Mouse (Mus musculus) adrenal gland, adult 2 months (tissue): ENCODE results near the gene Ikzf4. TPM values are rescaled to one million over a fixed set of nuclear protein-coding genes. Genes with fewer than 3 reads are reported as not detected.

Experiments
- DNase-seq: peaks from one replicate; pipeline ENCODE4 v3.0.0; 2021
- microRNA-seq, 2 experiments: library from miRNA; unstranded; fragments of <30 nt; microRNA quantifications; one replicate each; pipeline ENCODE4 v1.2.0; 2021
- polyA plus RNA-seq: library from polyadenylated mRNA; depleted of rRNA; stranded (reverse); fragments of >200 nt; gene quantifications from 2 replicates; pipeline ENCODE4 v1.2.3, GENCODE M21; 2012; rRNA removed
- total RNA-seq, 2 experiments: library from RNA; stranded (reverse); gene quantifications; 2 replicates each; pipeline ENCODE4 v1.2.3; 2021

Gene Ikzf4
- total and polyA plus RNA-seq, 3 experiments = 1.9 to 3.5 (median 2.6) TPM

DNA sequence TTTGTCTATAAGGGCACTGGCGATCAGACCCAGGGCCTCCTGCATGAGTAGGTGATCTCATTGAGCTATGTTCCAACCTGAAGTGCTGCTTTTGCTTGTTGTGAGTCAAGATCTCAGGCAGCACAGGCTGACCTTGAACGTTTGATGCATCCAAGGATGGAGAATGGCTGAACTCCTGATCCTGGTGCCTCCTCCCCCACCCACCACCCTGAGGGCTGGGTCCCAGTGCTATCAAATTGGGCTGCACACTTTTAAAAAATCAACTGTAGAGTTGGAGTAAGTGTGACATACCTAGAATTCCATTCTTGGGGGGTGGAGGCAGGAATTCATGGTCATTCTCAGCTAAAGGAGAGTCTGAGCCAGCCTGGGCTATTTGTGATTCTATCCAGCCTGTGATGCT lies 39.3 kb downstream of the Ikzf4 start:
- no peak for DNase-seq

DNA sequence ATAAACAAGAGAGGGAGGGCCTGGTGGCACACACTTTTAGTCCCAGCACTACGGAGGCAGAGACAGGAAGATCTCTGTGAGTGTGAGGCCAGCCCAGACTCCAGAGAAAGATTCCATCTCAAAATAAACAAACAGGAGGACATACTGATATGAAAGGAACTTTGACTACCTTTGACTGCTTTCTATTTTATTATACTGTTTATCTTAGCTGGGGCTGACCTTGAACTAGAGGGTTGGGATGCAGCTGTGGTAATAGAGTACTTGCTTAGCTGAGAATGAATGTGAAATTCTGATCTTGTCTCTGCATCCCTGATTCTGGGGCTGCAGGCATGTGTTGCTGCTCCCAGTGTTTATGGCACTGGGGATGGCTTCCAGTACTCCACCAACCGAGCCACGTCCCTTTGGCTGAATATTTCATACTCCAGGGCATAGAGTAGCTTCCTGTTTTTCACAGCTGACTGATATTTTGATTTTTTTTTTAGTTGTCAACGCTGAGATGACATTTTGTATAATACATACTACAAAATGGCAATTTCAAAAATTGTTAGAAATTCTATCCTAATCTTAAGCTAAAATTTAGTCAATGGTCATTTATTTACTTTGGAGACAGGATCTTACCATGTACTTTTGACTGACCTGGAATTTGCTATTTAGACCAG lies 43.2 kb downstream of the Ikzf4 start:
- DNase-seq = no peak

- no peak for DNase-seq
Observed at GRCm38 (mm10) chr10:128601499-128601898, 44.3 kb downstream of the Ikzf4 start.

DNA sequence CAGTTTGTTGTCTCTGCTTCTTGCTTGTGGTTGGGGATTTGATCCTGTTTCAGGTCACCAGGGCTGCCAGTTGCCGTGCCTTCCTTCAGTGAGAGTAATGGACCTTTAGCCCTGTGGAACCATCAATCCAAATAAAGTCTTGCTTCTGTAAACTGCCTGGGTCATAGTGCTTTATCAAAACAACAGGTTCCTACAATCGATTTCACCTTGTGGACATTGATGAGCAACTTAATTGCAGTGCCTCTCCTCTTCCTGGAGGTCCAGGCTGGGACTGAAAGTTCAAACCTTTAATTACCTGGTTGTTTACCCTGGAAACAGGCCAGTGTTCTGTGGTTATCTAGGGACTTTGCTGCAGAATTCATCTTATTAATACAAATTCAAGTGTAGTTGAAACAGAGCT lies 47.3 kb downstream of the Ikzf4 start:
- no peak for DNase-seq

DNA sequence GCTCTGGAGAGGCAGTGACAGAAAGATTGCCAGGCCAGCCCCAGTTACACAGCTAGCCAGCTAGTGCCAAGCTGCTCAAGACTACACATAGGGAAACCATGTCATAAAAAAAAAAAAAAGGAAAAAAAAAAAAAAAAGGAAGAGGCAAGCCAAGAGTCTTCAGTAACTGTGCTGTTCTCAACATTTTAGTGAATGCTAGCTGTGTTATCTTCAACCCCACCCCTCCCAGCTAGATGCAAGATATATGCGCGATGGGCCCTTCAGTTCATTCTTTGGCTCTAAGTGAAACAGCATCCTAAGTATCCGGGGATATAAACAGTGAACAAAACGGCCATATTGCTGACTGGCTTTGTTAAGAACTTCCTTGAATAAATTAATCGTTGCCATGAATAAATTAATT lies 53.0 kb downstream of the Ikzf4 start:
- DNase-seq = no peak

- no peak for DNase-seq
Observed at GRCm38 (mm10) chr10:128591436-128591835, 54.4 kb downstream of the Ikzf4 start.

GRCm38 (mm10) chr10:128590193-128590690 lies 55.5 kb downstream of the Ikzf4 start:
- peak; percentile 80 for DNase-seq

DNA sequence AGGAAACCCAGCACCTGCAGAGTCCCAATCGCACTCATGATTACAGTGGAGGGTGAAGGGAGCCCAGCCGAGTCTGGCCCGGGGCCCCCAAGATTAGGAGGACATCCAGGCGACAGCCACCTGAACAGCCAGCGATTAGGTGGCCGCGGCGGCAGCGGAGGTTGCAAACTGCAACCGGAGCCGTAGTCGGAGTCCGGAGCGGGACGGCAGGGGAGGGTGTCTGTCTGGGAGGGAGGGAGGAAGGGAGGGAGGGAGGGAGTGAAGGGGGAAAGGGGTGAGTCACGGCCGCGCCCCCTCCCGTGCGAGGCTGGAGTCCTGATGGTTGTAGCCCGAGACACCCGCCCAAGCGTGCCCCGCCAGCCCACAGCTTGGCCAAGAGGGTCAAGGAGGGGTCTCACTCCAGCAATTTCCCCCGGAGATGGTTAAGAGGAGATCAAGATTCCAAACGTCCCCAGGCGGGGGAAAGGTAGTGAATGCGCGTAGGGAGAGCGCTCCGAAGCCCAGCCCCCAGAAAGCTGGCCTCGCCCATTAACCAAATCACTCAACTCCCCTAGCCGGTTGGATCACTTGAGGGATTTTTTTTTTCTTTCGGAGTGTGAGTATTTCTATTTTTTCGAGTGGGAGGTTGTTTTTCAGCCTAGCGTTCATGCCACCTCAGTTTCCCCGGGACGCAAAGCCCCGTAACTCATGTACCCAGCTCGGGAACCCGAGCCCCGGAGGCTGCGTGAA lies 56.2 kb downstream of the Ikzf4 start, which contains the start of gene Erbb3:
Gene Erbb3, minus strand, starts transcription at position 189 of the 729 bp plus-strand sequence.
- peak; percentile 86 for DNase-seq

DNA sequence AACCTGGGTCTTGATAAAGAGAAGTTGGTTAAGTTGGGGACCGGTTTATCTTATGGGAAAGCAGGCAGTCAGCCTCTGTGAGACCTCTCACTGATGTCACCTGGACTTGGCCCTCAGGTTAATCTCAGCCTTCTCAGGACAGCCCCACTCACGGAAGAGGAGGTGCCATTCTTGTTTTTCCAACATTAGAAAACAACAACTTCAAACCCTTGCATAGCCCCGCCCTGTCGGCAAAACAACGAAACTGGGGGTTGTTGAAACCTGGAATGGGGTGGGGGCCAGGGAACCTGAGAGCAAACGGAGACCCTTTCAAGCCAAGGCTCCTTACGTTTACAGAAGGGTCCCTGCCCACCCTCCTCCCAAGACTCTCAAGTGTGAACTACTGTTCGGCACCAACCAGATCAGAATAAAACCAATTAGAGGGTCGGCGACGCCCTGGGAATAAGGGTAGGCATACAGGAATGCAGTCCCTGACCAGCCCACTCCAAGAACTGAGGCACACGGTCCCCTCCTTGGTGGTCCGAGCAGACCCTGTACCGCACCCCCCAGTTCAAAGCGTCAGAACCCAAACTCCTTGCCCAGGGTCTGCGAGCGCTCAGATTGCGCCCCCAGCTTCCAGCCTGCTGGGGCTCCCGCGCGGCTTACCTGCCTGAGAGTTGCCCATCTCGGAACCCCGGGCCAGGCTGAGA lies 56.9 kb downstream of the Ikzf4 start:
- no peak for DNase-seq

GRCm38 (mm10) chr10:128588136-128588535 lies 57.7 kb downstream of the Ikzf4 start:
- no peak for DNase-seq

GRCm38 (mm10) chr10:128587697-128588096 lies 58.1 kb downstream of the Ikzf4 start:
- no peak for DNase-seq

DNA sequence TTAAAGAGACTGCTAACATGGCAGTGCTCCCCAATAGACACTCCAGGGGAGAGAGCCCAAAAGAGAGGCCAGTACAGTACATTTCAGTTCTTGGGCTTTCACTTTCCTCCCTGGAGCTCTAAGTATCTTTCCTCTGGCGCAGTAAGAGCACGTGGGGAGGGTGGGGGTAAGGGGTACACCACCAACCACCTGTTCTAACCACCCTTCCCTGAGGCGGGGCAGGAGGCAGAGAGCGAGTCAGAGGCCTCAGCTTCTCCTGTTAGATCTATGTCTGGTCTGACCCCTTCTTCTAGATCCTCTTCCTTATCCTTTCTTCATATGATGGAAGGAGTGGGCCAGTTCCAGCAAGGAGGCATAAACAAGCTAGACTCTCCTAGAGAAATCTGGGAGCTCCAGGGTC lies 58.7 kb downstream of the Ikzf4 start:
- DNase-seq = no peak

GRCm38 (mm10) chr10:128586546-128586945 lies 59.2 kb downstream of the Ikzf4 start:
- no peak for DNase-seq

DNA sequence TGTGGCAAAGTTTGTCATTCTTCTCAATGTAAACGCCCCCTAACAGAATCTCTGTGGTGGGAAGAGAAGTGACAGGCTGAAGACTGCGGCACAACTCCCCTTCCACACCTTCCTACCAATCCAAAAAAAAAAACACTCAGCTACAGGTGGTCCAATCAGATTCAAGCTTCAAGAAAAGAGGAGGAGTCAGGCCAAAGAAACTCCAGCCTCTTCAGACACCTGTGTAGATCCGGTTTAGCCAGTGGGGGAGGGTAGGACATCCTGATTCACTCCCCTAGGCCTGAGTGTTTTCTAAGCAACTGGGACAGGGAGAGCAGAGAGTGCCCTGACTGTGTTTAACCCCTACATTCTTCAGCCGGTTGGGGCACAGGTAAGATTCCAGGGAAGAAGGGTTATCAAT lies 61.4 kb downstream of the Ikzf4 start:
- no peak for DNase-seq

DNA sequence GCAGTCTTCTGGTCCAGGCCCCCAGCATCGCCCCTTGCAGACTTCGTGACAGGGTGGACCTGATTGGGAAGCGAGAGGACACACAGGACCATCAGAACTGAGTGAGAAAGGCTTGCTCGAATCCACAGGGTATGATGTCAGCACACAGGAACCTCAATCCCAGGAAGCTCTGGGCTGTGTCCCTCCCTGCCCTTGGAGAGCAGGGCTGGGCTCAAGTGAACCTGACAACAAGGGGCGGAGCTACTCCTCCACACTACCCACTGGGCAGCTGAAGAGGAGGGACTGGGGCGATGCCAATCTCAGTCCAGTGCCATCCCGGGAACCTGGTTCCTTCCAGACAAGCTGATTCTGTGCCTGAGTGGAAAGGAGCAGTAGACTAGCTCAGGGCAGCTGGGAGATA lies 62.1 kb downstream of the Ikzf4 start:
- peak; percentile 83 for DNase-seq

Small RNA genes within 50 kb of the gene (microRNA-seq; reads per million reads assigned to microRNA genes)
- gene Mir6917 = 0 to 0.41 reads per million in 2 experiments

Other genes starting within 250 kb of the Ikzf4 start
- gene Slc39a5, start 244.8 kb downstream of the Ikzf4 start, total RNA-seq = not detected
- not detected in 2 replicates for gene Slc39a5, start 244.8 kb downstream of the Ikzf4 start, polyA plus RNA-seq
- 10 to 100 TPM; 79.3 to 93.8 TPM for gene Nabp2, start 234.5 kb downstream of the Ikzf4 start, total RNA-seq
- 21.3 and 22.2 TPM in 2 replicates for gene Nabp2, start 234.5 kb downstream of the Ikzf4 start, polyA plus RNA-seq
- gene Rnf41, start 234.3 kb downstream of the Ikzf4 start, total RNA-seq = 10 to 100 TPM; 39.1 to 41.7 TPM
- 24.4 and 28.4 TPM in 2 replicates for gene Rnf41, start 234.3 kb downstream of the Ikzf4 start, polyA plus RNA-seq
- 100 to 1,000 TPM; 120 to 128 TPM for gene Smarcc2, start 186.7 kb downstream of the Ikzf4 start, total RNA-seq
- gene Smarcc2, start 186.7 kb downstream of the Ikzf4 start, polyA plus RNA-seq = 129 and 130 TPM in 2 replicates
- 100 to 1,000 TPM; 786 to 985 TPM for gene Myl6, start 151.8 kb downstream of the Ikzf4 start, total RNA-seq
- gene Myl6, start 151.8 kb downstream of the Ikzf4 start, polyA plus RNA-seq = 324 and 445 TPM in 2 replicates
- gene Myl6b, start 147.3 kb downstream of the Ikzf4 start, total RNA-seq = 1 to 10 TPM; 6.2 to 8.3 TPM
- 5.1 and 5.7 TPM in 2 replicates for gene Myl6b, start 147.3 kb downstream of the Ikzf4 start, polyA plus RNA-seq
- gene Esyt1, start 120.1 kb downstream of the Ikzf4 start, total RNA-seq = 10 to 100 TPM; 26.1 to 32.6 TPM
- gene Esyt1, start 120.1 kb downstream of the Ikzf4 start, polyA plus RNA-seq = 52.8 and 59.6 TPM in 2 replicates
- 10 to 100 TPM; 11.7 to 12.3 TPM for gene Zc3h10, start 98.2 kb downstream of the Ikzf4 start, total RNA-seq
- gene Zc3h10, start 98.2 kb downstream of the Ikzf4 start, polyA plus RNA-seq = 16.0 and 16.3 TPM in 2 replicates
- 1,000 to 10,000 TPM; 3,028 to 3,144 TPM for gene Rpl41, start 96.7 kb downstream of the Ikzf4 start, total RNA-seq
- gene Rpl41, start 96.7 kb downstream of the Ikzf4 start, polyA plus RNA-seq = 1,154 and 1,178 TPM in 2 replicates
- gene Pa2g4, start 80.0 kb downstream of the Ikzf4 start, total RNA-seq = 10 to 100 TPM; 79.7 to 88.2 TPM
- gene Pa2g4, start 80.0 kb downstream of the Ikzf4 start, polyA plus RNA-seq = 6.4 and 8.6 TPM in 2 replicates
- 1 to 10 TPM; 2.3 to 3.8 TPM for gene Erbb3, start 56.3 kb downstream of the Ikzf4 start, total RNA-seq
- gene Erbb3, start 56.3 kb downstream of the Ikzf4 start, polyA plus RNA-seq = 1.1 and 1.3 TPM in 2 replicates
- 100 to 1,000 TPM; 715 to 972 TPM for gene Rps26, start 19.2 kb downstream of the Ikzf4 start, total RNA-seq
- gene Rps26, start 19.2 kb downstream of the Ikzf4 start, polyA plus RNA-seq = 581 and 897 TPM in 2 replicates
- gene Suox, start 28.1 kb upstream of the Ikzf4 start, total RNA-seq = 10 to 100 TPM; 29.2 to 32.7 TPM
- gene Suox, start 28.1 kb upstream of the Ikzf4 start, polyA plus RNA-seq = 10.2 and 10.8 TPM in 2 replicates
- gene Rab5b, start 50.3 kb upstream of the Ikzf4 start, total RNA-seq = 100 to 1,000 TPM; 112 to 127 TPM
- 46.5 and 69.5 TPM in 2 replicates for gene Rab5b, start 50.3 kb upstream of the Ikzf4 start, polyA plus RNA-seq
- gene Pmel, start 58.2 kb upstream of the Ikzf4 start, total RNA-seq = 1 to 10 TPM in 1 of 2 experiments, under 1 TPM in 1; 0.86 to 1.0 TPM
- gene Pmel, start 58.2 kb upstream of the Ikzf4 start, polyA plus RNA-seq = 0.30 and 0.76 TPM in 2 replicates
- 10 to 100 TPM; 12.6 to 16.2 TPM for gene Cdk2, start 59.0 kb upstream of the Ikzf4 start, total RNA-seq
- gene Cdk2, start 59.0 kb upstream of the Ikzf4 start, polyA plus RNA-seq = 10.5 and 10.7 TPM in 2 replicates
- gene Dgka, start 98.9 kb upstream of the Ikzf4 start, total RNA-seq = 10 to 100 TPM; 11.4 to 26.1 TPM
- gene Dgka, start 98.9 kb upstream of the Ikzf4 start, polyA plus RNA-seq = 10.5 and 11.0 TPM in 2 replicates
- 10 to 100 TPM; 22.9 to 26.5 TPM for gene Pym1, start 101.9 kb upstream of the Ikzf4 start, total RNA-seq
- gene Pym1, start 101.9 kb upstream of the Ikzf4 start, polyA plus RNA-seq = 11.5 and 15.5 TPM in 2 replicates
- 10 to 100 TPM; 35.8 to 64.4 TPM for gene Mmp19, start 144.9 kb upstream of the Ikzf4 start, total RNA-seq
- gene Mmp19, start 144.9 kb upstream of the Ikzf4 start, polyA plus RNA-seq = 16.0 and 16.8 TPM in 2 replicates
- 10 to 100 TPM; 61.8 to 77.2 TPM for gene Dnajc14, start 158.1 kb upstream of the Ikzf4 start, total RNA-seq
- gene Dnajc14, start 158.1 kb upstream of the Ikzf4 start, polyA plus RNA-seq = 7.1 and 10.6 TPM in 2 replicates
- 1 to 10 TPM; 6.7 to 9.4 TPM for gene Tmem198b, start 158.4 kb upstream of the Ikzf4 start, total RNA-seq
- gene Tmem198b, start 158.4 kb upstream of the Ikzf4 start, polyA plus RNA-seq = 15.6 and 18.0 TPM in 2 replicates
- gene Sarnp, start 171.3 kb upstream of the Ikzf4 start, total RNA-seq = 10 to 100 TPM; 52.7 to 55.8 TPM
- gene Sarnp, start 171.3 kb upstream of the Ikzf4 start, polyA plus RNA-seq = 1.3 and 1.5 TPM in 2 replicates
- 10 to 100 TPM; 52.3 to 64.8 TPM for gene Ormdl2, start 175.7 kb upstream of the Ikzf4 start, total RNA-seq
- 29.4 and 36.8 TPM in 2 replicates for gene Ormdl2, start 175.7 kb upstream of the Ikzf4 start, polyA plus RNA-seq
- gene Gdf11, start 245.7 kb upstream of the Ikzf4 start, total RNA-seq = 1 to 10 TPM; 1.8 to 2.3 TPM
- 0.55 and 0.99 TPM in 2 replicates for gene Gdf11, start 245.7 kb upstream of the Ikzf4 start, polyA plus RNA-seq